Mouse (Mus musculus) megakaryocyte, adult 5-6 weeks (primary cell): ENCODE measurements at regions not wholly inside any gene's neighbourhood (a gene's known extent, or its start where the extent isn't known, plus 50 kb on each side); places are given as distances from the start of the nearest gene placed in this dataset.

Source experiments
- ATAC-seq: 2 replicates; pipeline ENCODE4 v1.8.0; 2016; ENCODE audit warnings: mild to moderate bottlenecking, inconsistent platforms; ENCODE audit not compliant: poor library complexity, severe bottlenecking

DNA sequence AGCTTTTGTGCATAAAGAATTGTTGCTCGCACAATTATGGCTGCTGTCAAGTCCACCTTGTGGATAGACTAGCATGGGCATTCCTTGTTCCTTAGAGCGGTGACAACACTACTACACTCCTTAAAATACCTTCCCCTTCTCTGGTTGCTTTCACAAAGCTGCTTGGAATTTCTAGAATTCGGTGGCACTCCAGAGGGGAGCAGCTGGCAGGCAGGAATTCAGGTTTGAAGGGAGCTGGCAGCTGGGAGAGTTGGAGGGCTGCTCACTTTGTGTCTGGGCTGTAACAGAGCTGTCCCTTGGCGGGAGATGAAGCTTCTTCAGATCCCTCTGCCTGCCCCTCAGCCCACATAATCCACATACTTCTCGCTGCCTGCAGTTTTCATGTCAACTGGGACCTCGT is 109.7 kb downstream of the Tmsb4x start:
- no peak for ATAC-seq

DNA sequence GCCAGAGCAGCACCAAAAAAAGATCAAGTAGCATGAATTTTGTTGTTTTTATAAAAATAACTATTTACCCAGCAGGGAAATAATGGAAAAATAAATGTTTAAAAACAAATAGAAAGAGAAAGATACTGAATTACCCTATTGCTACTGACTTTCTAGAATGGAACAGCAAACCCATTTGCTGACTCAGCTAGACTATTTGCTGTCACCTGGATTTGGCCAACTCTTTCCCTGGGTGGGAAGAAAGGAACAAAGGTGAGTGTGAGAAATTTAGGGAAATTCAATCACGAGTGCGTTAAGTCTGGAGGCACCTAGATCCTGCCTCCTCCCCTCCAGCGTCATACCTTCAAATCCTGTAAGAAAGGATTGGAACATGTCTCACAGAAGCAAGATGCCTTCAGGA is 110.2 kb downstream of the Tmsb4x start:
- ATAC-seq: no peak

DNA sequence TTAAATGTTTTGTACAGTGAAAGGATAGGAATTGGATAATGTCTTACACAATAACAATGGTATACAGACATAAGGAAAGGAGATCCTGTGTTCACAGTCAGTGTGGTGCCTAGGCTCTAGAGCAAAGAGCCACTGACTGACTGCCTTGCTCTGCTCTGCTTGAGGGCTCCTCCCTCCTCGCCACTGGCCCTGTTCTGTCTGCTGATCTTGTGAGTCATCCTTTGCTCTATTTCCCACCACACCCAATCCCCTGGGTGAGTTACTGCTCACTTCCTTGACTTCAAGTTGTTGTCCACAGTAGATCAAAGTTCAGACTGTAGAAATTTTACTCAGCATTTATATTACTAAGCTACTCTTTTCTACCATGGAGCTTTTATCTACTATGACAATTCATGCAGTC is 117.3 kb downstream of the Tmsb4x start:
- ATAC-seq: peak; percentile 97

DNA sequence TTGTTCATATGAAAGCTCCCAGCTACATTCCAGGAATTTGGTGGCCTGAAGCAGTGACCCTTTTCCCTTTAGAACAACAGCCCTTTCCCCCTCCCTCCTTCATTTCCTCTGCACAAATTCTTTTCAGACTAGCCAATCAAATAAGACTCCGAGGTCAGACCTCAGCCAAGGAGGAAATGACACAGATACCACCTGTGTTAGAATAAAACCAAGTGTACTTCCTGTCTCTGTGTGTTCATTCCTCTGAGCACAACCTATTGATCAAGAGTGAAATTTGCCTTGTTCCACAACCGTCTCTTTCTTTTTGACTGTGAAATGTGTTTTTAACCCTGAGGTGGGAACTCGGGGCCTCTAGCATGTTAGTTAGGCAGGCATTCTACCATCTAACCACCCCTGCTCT is 120.2 kb downstream of the Tmsb4x start:
- ATAC-seq: peak; percentile 61

DNA sequence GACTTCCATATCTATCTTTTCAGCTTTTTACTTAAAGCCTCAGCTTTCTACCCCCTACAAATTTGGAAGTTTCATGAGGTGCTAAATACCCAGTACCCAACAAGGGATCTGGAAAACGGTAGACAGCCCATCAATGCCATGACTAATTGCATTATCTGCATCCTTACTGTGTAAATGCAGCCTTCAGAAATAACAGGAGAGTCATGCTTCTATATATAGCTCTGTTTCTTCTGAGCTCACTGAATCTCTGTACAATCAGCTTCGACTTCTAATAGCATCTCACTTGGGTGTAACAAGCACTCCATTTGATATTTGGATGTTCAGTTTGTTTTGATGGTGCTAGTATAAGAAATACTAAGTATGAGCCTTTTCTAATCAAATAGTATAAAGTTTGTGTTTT is 120.7 kb downstream of the Tmsb4x start:
- no peak for ATAC-seq

DNA sequence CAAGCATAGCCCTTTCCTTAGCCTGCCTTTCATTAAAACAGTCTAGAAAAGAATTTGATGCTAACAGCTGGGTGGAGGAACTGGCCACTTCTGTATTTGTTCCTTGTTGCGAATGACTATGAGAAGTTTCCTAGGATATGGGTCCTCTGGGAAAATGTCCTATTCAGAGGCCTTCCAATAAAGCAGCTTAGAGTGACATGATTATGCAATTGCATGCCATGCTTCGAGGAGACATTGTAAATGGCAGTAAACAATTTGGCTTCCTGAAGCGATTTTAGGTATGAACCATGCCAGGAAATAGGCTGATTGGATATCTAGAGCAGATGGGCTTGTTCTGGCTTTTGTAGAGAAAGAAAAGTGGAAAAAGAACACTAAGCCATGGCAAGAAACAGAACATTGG is 128.3 kb downstream of the Tmsb4x start:
- ATAC-seq: no peak

DNA sequence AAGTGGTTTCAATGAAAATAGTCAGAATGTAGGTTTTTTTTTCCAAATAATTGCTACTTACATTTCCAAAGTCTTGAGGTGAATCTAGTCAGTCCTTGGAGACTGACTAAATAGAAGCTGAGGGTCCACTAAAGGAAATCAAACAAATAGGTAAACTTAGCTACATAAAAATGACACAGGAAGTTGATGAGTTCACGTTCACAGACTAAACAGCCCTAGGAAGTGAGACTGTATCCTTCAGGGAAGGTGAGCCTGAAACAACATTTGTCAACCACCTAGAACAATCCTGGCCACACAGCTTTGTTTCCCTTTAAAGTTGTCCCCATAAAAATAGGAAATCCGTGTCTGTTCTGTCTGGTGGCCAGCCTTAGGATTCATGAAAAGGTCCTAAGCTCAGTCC is 140.0 kb downstream of the Tmsb4x start:
- ATAC-seq: no peak

DNA sequence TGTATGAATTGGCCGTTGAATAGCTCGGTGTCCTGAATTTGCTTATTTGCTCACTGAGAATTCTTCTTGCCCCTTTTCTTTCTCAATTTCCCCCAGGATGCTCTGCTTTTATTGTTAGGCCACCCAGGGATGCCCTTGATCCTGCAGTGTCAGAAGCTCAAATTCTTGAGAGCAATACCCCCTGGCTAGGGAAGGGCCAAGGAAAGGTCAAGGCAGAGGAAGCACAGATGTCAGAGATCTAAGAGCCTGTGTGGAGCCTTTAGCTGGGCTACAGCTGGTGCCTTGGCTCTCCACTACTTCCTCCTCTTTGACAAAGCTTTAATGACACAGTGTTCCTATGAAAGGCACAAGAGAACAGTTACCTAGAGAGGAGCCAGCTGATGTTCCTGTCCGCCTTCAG is 141.2 kb downstream of the Tmsb4x start:
- ATAC-seq: 0 out of 2 replicates have a peak, but pooled peaks have one; percentile 24

DNA sequence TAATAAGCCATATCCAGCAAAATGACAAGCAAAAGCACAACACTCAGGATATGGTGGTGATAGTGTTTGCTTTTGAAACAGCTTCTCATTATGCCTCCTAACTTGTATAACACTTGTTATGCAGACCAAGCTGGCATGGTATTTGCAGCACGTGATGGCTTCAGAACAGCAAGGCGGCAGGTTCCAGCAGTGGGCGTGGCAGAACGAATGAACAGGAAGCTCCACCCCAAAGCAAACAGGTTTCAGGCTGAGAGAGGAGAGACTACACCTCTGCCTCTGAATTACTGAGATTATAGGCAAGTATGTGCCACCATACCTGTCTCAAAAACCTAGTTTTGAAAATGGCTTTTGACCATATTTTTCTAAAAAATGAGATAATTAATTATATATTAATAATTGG is 145.2 kb downstream of the Tmsb4x start:
- ATAC-seq: no peak

DNA sequence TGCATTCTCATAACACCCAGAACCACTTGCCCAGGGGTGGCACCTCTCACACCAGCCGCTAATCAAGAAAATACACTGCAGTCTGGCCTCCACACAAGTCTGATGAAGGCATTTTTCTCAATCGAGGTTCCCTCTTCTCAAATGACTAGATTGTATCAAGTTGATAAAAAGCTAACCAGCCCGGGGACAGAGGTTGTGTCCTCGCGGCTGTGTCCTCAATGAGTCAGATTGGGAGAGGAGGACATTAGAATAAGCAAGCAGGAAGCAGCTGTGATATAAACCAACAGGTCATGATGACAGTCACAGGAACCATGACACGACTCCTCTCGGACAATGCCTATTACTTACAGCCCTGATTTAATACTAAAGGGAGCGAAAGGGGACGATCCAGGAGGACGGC is 156.7 kb downstream of the Tmsb4x start:
- no peak for ATAC-seq

DNA sequence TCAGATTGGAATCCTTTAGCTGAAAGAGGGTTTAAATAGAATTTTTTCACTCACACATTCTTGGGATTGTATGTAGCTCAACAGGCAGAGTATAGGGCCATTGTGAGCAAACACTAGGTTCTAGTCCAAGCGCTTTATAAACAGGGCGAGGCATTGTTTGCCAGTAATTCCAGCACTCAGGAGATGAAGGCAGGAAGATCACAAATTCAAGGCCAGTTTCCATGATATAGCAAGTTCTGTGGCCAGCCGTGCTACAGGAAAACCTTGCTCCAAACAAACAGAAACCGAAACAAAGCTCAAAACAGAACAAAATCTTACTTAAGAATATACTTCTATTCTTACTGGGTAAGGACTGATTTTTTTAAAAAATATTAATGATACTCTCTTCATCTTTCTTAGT is 159.0 kb downstream of the Tmsb4x start:
- peak; percentile 48; the same call in 1 of the 2 replicates for ATAC-seq

DNA sequence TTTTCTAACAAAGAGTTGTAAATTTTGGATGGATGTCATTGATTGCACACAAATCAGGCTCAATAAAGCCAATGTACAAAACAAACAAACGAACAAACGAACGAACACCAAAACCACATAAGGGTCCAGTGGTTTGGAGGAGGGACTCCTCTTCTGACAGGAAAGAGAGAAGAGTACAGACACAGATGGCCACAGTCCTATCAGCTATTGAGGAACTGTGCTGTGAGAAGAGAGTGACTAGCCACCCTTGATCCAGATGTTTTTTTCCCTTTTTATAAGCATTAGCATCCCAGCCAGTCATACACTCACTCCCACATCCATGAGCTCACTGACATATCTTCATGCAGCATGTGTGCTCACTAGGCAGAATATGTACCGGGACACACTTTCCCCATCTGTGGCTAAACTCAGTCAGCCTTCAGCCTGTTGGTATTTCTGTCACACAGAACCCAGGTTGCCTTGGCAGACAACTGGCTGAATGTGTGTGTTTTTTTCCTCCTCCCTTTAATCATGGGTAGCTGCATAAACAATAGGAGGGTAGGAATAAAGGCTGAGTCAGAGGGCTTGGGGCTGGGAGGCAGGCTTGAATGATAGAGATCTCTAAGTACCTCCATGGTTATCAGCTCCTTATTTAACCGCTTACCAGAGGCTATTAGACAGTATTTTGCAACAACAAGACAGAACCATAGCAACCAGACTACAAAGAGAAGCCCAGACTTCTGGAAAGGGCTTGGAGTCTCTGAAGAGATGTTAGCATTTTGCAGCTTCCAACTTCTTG is 159.7 kb downstream of the Tmsb4x start:
- ATAC-seq: peak; percentile 70

DNA sequence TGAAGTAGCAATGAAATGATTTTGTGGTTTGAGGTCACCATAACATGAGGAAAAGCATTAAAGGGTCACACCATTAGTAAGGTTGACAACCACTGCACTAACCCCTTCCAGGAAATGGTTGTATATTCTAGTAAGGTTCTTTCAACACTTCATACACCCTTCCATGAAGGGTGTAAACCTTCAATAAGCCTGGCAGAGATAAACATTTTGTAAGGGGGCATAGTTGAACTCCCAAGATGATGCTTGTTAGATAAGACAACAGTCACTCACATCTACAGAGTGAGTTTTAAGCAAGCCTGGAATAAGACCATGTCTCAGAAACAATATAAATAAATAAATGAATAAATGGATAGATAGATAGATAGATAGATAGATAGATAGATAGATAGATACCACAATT is 171.1 kb downstream of the Tmsb4x start:
- no peak for ATAC-seq

DNA sequence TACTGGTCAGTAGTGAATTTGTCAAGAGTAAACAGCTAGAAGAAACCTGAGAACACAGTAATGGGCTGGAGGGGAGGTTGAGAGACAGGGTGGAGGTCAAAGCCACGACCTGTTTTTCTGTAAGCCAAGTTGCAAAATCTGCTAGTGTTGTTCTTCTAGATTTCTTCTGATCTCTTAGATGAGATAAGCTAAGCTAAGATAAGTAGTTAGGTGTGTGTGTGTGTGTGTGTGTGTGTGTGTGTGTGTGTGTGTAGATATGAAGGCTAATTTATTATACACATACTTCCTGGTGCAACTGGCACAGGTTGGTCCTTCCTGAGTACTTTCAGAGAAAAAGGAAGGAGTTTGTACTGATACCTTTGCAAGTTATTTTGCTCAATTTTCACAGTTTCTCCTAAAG is 172.8 kb downstream of the Tmsb4x start:
- ATAC-seq: 0 out of 2 replicates have a peak, but pooled peaks have one; percentile 12

DNA sequence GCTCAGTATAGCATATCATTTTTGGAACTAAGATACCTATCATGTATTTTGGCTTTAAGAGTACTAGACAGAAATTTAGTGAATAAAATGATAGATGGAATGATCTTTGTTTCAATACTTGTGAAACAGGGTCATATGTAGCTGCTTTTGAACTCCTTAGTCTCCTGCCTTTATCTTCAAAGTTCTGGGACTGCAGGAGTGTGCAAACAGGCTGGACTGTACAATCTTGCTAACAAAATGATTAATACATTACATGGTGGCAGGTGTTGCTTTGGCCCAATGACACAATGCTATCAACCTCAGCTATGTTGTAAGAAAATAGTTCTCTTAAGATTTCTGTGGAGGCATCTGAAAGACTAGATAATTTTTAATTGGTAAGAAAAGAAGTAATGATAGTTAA is 173.5 kb downstream of the Tmsb4x start:
- no peak for ATAC-seq

DNA sequence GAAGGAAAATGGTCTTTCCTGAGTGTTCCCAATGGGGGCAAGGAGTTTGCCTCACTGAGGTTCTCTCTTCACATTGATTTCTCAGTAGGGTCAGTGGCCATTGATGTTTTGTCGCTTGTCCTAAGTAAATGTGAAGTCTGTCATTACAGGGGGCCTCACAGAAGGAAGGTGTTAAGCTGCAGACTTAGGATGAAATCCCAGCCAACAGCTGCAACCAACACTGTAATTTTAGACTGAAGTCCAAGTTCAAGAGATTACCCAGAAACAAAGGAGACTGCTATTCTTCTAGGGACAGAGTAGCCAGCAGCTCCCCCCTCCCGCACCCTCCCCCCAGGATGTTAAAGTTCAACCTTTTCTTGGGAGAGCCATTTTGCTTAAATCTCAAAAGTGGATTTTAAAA is 176.0 kb downstream of the Tmsb4x start:
- no peak for ATAC-seq

DNA sequence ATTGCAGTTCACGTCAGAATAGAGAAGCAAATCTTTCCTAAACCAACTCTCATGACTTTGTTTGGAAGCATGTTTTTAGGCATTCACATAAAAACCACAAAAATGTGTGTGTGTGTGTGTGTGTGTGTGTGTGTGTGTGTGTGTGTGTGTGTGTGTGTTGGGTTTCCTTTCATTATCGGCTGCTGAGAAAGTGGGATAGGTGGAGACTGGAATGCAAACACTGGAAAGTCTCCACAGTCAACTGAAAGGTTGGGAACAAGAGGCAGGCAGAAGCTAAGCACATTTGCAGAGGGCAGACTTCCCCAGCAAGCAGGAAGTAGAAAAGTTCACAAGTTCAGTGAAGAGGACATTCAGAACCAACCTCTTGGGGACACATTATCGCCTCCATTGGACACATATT is 176.5 kb downstream of the Tmsb4x start:
- ATAC-seq: 0 out of 2 replicates have a peak, but pooled peaks have one; percentile 45

DNA sequence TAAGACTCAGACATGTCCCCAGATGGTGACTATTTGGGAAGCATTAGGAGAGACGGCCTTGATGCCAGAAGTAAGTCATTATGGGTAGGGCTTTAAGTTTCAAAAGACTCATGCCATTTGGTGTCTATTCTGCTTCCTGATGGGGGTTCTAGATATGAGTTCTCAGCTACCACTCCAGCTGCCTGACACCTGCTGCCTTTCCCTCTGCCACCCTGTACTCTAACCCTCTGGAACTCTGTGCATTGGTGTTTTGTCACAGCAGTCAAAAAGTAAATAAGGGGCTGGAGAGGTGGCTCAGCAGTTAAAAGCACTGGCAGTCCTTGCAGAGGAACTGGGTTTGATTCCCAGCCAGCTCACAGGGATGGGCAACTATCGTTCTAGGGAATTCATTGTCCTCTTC is 177.6 kb downstream of the Tmsb4x start:
- ATAC-seq: no peak

DNA sequence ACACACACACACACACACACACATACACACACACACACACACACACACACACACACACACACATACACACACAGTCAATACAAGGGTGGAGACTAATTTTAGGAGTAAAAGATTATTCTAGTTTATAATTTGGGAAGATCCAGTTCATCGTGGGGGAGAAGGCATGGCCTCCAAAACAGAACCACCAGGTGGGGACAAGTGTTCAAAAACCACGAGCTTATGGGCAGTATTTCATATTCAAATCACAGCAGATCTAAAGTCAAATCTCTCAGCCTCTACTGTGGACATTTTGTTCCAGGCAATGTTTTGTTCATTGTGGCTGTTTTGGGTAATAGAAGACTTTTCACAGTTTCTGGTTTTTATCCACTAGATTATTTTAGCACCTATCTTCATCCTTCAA is 193.5 kb downstream of the Tmsb4x start:
- ATAC-seq: no peak

DNA sequence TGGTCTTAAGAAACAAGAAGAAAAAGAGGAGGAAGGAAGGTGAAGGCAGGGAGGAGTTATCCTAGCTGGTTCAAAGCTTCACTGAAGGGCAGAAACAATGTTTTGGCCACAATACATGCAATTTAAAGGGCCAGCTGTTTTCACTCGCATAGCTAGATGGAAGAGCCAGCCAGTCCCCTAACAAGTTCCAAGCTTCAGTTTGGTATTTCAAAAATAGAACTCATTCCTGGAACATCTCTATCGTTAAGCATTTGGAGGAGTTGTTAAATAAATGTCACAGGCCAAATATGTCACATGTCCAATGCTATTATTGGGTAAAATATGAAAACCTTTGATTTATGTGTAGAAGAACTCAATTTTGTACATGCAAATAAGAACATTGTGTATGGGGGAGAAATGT is 194.8 kb downstream of the Tmsb4x start:
- ATAC-seq: no peak

DNA sequence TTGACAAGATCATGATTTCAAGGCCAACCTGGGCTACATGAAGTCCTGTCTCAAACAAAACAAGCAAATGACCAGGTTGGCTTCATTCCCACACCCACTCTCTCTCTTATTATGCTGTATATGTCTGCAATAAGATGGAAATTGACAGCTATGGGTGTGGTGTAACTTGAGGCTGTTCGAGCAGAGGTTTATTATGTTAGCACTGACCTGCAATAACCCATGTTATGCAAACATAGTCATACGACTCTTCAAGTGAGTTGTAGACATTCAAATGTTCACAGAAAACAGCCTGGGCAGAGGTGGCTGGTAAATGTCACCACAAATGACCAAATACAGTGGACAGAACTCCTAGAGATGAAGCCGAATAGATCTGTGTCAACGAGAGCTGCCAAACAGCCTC is 196.2 kb downstream of the Tmsb4x start:
- ATAC-seq: no peak

DNA sequence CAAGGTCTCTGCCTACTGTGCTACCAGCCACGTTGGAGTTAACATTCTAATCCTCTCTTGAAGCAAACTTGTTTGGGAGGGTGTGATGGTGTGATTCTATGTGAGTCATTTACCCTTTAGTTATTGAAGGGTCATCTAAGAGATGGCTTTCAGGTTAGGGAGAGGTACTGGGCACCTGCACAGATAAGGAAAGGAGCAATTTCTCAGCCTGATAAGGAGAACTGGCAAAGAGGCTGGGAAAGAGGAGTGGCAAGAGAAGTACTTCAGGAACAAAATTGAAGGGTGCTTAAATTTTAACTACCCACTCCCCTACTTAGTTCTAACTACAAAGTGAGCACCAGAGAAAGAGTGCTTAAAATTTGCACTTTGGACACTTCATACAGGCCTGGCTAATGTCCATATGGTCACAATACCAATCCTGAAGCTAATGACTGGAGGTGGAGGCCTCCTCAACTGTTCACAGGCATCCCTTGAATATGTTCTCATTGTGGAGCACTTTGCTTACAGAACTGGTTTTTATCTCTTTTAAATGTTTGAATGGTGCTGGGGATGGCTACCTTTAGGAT is 197.1 kb downstream of the Tmsb4x start:
- no peak for ATAC-seq

DNA sequence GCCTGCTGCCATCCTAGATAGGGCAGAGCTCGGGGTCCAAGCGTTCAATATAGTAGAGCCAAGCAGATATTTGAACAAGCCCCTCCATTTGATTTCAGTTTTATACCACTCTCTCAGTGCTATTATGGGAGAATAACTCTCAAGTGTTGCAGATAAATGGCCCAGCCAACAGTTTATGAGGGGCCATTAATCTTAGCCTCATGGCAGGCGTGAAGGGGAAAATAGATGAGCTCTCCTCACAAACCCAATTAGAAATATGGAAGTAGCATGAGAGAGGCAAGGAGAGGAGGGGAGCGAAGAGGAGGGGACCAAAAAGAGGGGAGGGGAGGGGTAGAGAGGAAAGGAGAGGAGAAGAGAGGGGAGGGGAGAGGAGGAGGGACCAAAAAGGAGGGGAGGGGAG is 213.3 kb downstream of the Tmsb4x start:
- no peak for ATAC-seq
